12 mouse cellular contexts compared by ENCODE assay signal in genomic region chr5:65113323-65113722, GRCm38 (mm10). TPM values are rescaled to one million over a fixed set of nuclear protein-coding genes. Genes with fewer than 3 reads are reported as not detected.
A peak's percentile ranks its signal among the peaks of the same experiment; 100 is the strongest.
DNase-seq lines count a peak whose midpoint lies in the region; ATAC-seq and TF ChIP-seq lines count a peak whose summit lies in the region.
"Had no signal": no experiment of that assay in that cellular context is flagged by ENCODE, and none has a peak within 500 bp of the region (broad histone marks: within the 10 kb centered on the region; RNA-seq: fewer than 3 reads in every experiment).

No protein-coding gene starts in this region.

- peak; percentile 91 for ATAC-seq in CD4-positive, CD25-positive, alpha-beta regulatory T cell, adult 4 months
- ATAC-seq in inflammation-experienced regulatory T-cells, adult 6 months = peak; percentile 93
- peak; percentile 94 for ATAC-seq in lung, postnatal 0 days
- ATAC-seq in intestine, postnatal 0 days = no peak
- ATAC-seq in neural tube, embryonic 15.5 days (ENCODE audit: low FRiP score) = no peak
- ATAC-seq: hindbrain, embryonic 16.5 days had no signal

- H3K9me3 ChIP-seq in lung, postnatal 0 days (ENCODE audit: low read length) = no peaks in the 10 kb centered on the region
- H3K9me3 ChIP-seq in intestine, postnatal 0 days (ENCODE audit: control insufficient read depth) = no peaks in the 10 kb centered on the region
- no peaks in the 10 kb centered on the region for H3K9me3 ChIP-seq in neural tube, embryonic 15.5 days (replicated peaks)

- 45% methylated on average over 6 of the region's 6 CpGs for WGBS in heart, adult 2 months
- WGBS in lung, postnatal 0 days = 60% methylated on average over 6 of the region's 6 CpGs
- 45% methylated on average over 6 of the region's 6 CpGs for WGBS in intestine, postnatal 0 days
- WGBS in neural tube, embryonic 15.5 days = 96% methylated on average over 6 of the region's 6 CpGs

- 0 out of 2 replicates have a peak, but pooled peaks have one; percentile 44 for TF ChIP-seq EP300 in heart, adult 2 months (IDR thresholded peaks at IDR 0.05; ENCODE audit: insufficient read depth, low read depth, low read length)
- TF ChIP-seq EP300 in lung, postnatal 0 days (IDR thresholded peaks at IDR 0.05) = peak; percentile 91

- peak overlapping the region; percentile 89 for H3K27ac ChIP-seq in heart, adult 2 months
- peak overlapping the region; percentile 81 for H3K27ac ChIP-seq in lung, postnatal 0 days (ENCODE audit: low read length)
- H3K27ac ChIP-seq in intestine, postnatal 0 days (ENCODE audit: low read depth, low read length) = no peak overlapping the region
- H3K27ac ChIP-seq in neural tube, embryonic 15.5 days (replicated peaks) = no peak overlapping the region
- H3K27ac ChIP-seq: limb, embryonic 12.5 days had no signal

- peak overlapping the region; percentile 17; the same call in 1 of the 2 replicates for H3K9ac ChIP-seq in heart, adult 2 months (ENCODE audit: low read depth, low read length)
- no peak overlapping the region for H3K9ac ChIP-seq in lung, postnatal 0 days (replicated peaks; ENCODE audit: low read depth)
- H3K9ac ChIP-seq in intestine, postnatal 0 days (ENCODE audit: low read depth, low read length) = no peak overlapping the region
- no peak overlapping the region for H3K9ac ChIP-seq in neural tube, embryonic 15.5 days (replicated peaks)
- H3K9ac ChIP-seq: limb, embryonic 12.5 days had no signal

- H3K27me3 ChIP-seq in heart, adult 2 months (ENCODE audit: control insufficient read depth, insufficient read depth, low read length) = no peaks in the 10 kb centered on the region
- H3K27me3 ChIP-seq in lung, postnatal 0 days (replicated peaks; ENCODE audit: insufficient read depth, low read length) = no peaks in the 10 kb centered on the region
- H3K27me3 ChIP-seq in intestine, postnatal 0 days (replicated peaks; ENCODE audit: control insufficient read depth, insufficient read depth, low read length) = no peaks in the 10 kb centered on the region
- no peaks in the 10 kb centered on the region for H3K27me3 ChIP-seq in neural tube, embryonic 15.5 days (replicated peaks)
- H3K27me3 ChIP-seq: limb, embryonic 12.5 days had no signal

- no peaks in the 10 kb centered on the region for H3K79me2 ChIP-seq in heart, adult 2 months (replicated peaks; ENCODE audit: control insufficient read depth, insufficient read depth, low read length)

- intact Hi-C loops in heart, adult 2 months (cut with DNase I) = no loop called here
- intact Hi-C loops in heart, postnatal 36 days (cut with DNase I) = no loop called here

- peaks cover 8% of the 10 kb centered on the region for H3K4me1 ChIP-seq in heart, adult 2 months (ENCODE audit: control insufficient read depth, insufficient read depth, low read length)
- peaks cover 7% of the 10 kb centered on the region; the same call in 1 of the 2 replicates for H3K4me1 ChIP-seq in lung, postnatal 0 days (ENCODE audit: insufficient read depth, low read depth, low read length)
- no peaks in the 10 kb centered on the region for H3K4me1 ChIP-seq in intestine, postnatal 0 days (replicated peaks; ENCODE audit: control insufficient read depth, insufficient read depth, low read length)
- 0 out of 2 replicates have a peak, but pooled peaks cover 2% of the 10 kb centered on the region for H3K4me1 ChIP-seq in neural tube, embryonic 15.5 days

- no peak for TF ChIP-seq CTCF in heart, adult 2 months (IDR thresholded peaks at IDR 0.05)
- no peak for TF ChIP-seq CTCF in lung, postnatal 0 days (IDR thresholded peaks at IDR 0.05)
- no peak for TF ChIP-seq CTCF in intestine, postnatal 0 days (IDR thresholded peaks at IDR 0.05; ENCODE audit: low read depth)

- H3K4me3 ChIP-seq in heart, adult 2 months = no peak overlapping the region
- no peak overlapping the region for H3K4me3 ChIP-seq in lung, postnatal 0 days (ENCODE audit: low read depth, low read length)
- no peak overlapping the region for H3K4me3 ChIP-seq in intestine, postnatal 0 days (ENCODE audit: low read depth, low read length)
- H3K4me3 ChIP-seq in neural tube, embryonic 15.5 days (replicated peaks) = no peak overlapping the region
- H3K4me3 ChIP-seq: limb, embryonic 12.5 days had no signal

- H3K4me2 ChIP-seq in lung, postnatal 0 days (replicated peaks; ENCODE audit: low read depth, low read length) = no peak overlapping the region
- H3K4me2 ChIP-seq in intestine, postnatal 0 days (replicated peaks; ENCODE audit: low read depth) = no peak overlapping the region
- no peak overlapping the region for H3K4me2 ChIP-seq in neural tube, embryonic 15.5 days
- H3K4me2 ChIP-seq: limb, embryonic 12.5 days had no signal

- TF ChIP-seq POLR2A in heart, adult 2 months (IDR thresholded peaks at IDR 0.05; ENCODE audit: insufficient read depth, low read depth, low read length) = peak; percentile 55; the same call in 1 of the 2 replicates

- DNase-seq in heart, adult 2 months = peak; percentile 36 to 42
- DNase-seq in heart, postnatal 36 days = no peak
- DNase-seq in lung, postnatal 0 days (ENCODE audit: low spot score) = peak; percentile 73
- DNase-seq in urinary bladder, postnatal 10 days (ENCODE audit: low spot score) = no peak
- DNase-seq: B cell, adult 2 months had no signal

- peaks cover 15% of the 10 kb centered on the region for H3K36me3 ChIP-seq in heart, adult 2 months (ENCODE audit: control insufficient read depth, insufficient read depth, low read length)
- H3K36me3 ChIP-seq in lung, postnatal 0 days (ENCODE audit: insufficient read depth, low read length) = peaks cover 5% of the 10 kb centered on the region; the same call in 1 of the 2 replicates
- H3K36me3 ChIP-seq in intestine, postnatal 0 days (ENCODE audit: control insufficient read depth, insufficient read depth) = 0 out of 2 replicates have a peak, but pooled peaks cover 4% of the 10 kb centered on the region
- H3K36me3 ChIP-seq in neural tube, embryonic 15.5 days = no peaks in the 10 kb centered on the region

RNA-seq across cellular contexts. Expression of gene Klhl5, which starts 6.0 kb away (rescaled TPM):
- 10 to 100 TPM; 12.9 to 15.3 TPM for total RNA-seq in heart, adult 2 months (2021)
- 10.8 and 18.8 TPM in 2 replicates for polyA plus RNA-seq in heart, adult 2 months (2012; rRNA removed)
- total RNA-seq in heart, postnatal 36 days (2021) = 10 to 100 TPM; 14.3 to 15.1 TPM
- polyA plus RNA-seq in CD4-positive, CD25-positive, alpha-beta regulatory T cell, adult 4 months (2017; shearing (Covaris generic)) = 1 to 10 TPM; 5.4 to 6.1 TPM
- polyA plus RNA-seq in inflammation-experienced regulatory T-cells, adult 6 months (2017; shearing (Covaris generic)) = 1 to 10 TPM; 4.0 to 9.7 (median 9.1) TPM
- polyA plus RNA-seq in lung, postnatal 0 days (2015; fragmentation: Nextera tagmentation; extraction: Ambion mirVana) = 69.3 and 72.0 TPM in 2 replicates
- polyA plus RNA-seq in intestine, postnatal 0 days (2015; fragmentation: Nextera tagmentation; extraction: Ambion mirVana) = 7.7 and 8.1 TPM in 2 replicates
- polyA plus RNA-seq in neural tube, embryonic 15.5 days (2015; fragmentation: Nextera tagmentation; extraction: Ambion mirVana) = 50.2 and 52.0 TPM in 2 replicates

RNA-seq across cellular contexts. Expression of gene Tmem156, which starts 21.4 kb away (rescaled TPM):
- total RNA-seq in heart, adult 2 months (2021) = under 1 TPM in 1 of 2 experiments, not detected in 1; 0.27 TPM
- not detected in 2 replicates for polyA plus RNA-seq in heart, adult 2 months (2012; rRNA removed)
- under 1 TPM in 1 of 2 experiments, not detected in 1; 0.30 TPM for total RNA-seq in heart, postnatal 36 days (2021)
- polyA plus RNA-seq in CD4-positive, CD25-positive, alpha-beta regulatory T cell, adult 4 months (2017; shearing (Covaris generic)) = 10 to 100 TPM; 21.5 to 26.1 TPM
- 10 to 100 TPM; 18.8 to 23.0 (median 21.0) TPM for polyA plus RNA-seq in inflammation-experienced regulatory T-cells, adult 6 months (2017; shearing (Covaris generic))
- 1.9 TPM in 2 replicates for polyA plus RNA-seq in lung, postnatal 0 days (2015; fragmentation: Nextera tagmentation; extraction: Ambion mirVana)
- 1.0 and 1.4 TPM in 2 replicates for polyA plus RNA-seq in intestine, postnatal 0 days (2015; fragmentation: Nextera tagmentation; extraction: Ambion mirVana)
- 0.68 TPM in 1 of 2 replicates, not detected in the other for polyA plus RNA-seq in neural tube, embryonic 15.5 days (2015; fragmentation: Nextera tagmentation; extraction: Ambion mirVana)
- total RNA-seq: gastrocnemius, adult 18-20 months had no signal
- polyA plus RNA-seq: hindbrain, embryonic 16.5 days; limb, embryonic 12.5 days had no signal

Comparison
In these comparisons a context has a peak if more than half of its experiments do, and no peak if none do; other contexts are left out.
1. DNase-seq: peak in heart, adult 2 months (2 of 2) and lung, postnatal 0 days (single experiment); none in heart, postnatal 36 days (0 of 2) and urinary bladder, postnatal 10 days (single experiment).
2. H3K27ac ChIP-seq: peak in heart, adult 2 months (single experiment) and lung, postnatal 0 days (single experiment); none in intestine, postnatal 0 days (single experiment) and neural tube, embryonic 15.5 days (single experiment).
3. ATAC-seq: peak in CD4-positive, CD25-positive, alpha-beta regulatory T cell, adult 4 months (single experiment), inflammation-experienced regulatory T-cells, adult 6 months (single experiment) and lung, postnatal 0 days (single experiment); none in intestine, postnatal 0 days (single experiment) and neural tube, embryonic 15.5 days (single experiment).